Mouse (Mus musculus): ENCODE results near the gene Cenpm. TPM values are rescaled to one million over a fixed set of nuclear protein-coding genes. Genes with fewer than 3 reads are reported as not detected.
A peak's percentile ranks its signal among the peaks of the same experiment; 100 is the strongest.
"Not testable (repeated sequence)": the region's sequence is repeated elsewhere in the genome, so short reads cannot be mapped to it uniquely, and the experiment has no call there.

Cenpm gene
- polyA plus RNA-seq, 1 experiment from 2014 or later, result 73.0 TPM

- ATAC-seq (ENCODE audit: insufficient number of reproducible peaks, insufficient read depth, low FRiP score, low read depth), result not testable (repeated sequence)
Measured at GRCm38 (mm10) chr15:82244805-82245161, 235 bp upstream of the Cenpm start.

GRCm38 (mm10) chr15:82243742-82244114 lies 820 bp downstream of the Cenpm start:
- H3K9me3 ChIP-seq (ENCODE audit: control insufficient read depth, low read length), result no peaks in the 10 kb centered on the region
- no peaks in the 10 kb centered on the region for H3K27me3 ChIP-seq (ENCODE audit: control insufficient read depth, insufficient read depth, low read length)
- peak overlapping the region; percentile 71 to 79 for H3K4me3 ChIP-seq (ENCODE audit: control insufficient read depth in 1 of 2, insufficient read depth in 1 of 2, low read depth in 1 of 2, low read length in 2 of 2)
- H3K9ac ChIP-seq (ENCODE audit: low read length), result peak overlapping the region; percentile 78
- peaks cover 4% of the 10 kb centered on the region in 2 experiments; a peak in 2 of 4 replicates for H3K4me1 ChIP-seq (ENCODE audit: control insufficient read depth in 2 of 2, insufficient read depth in 2 of 2, low read length in 2 of 2)
- WGBS, result 1% methylated on average over 12 of the region's 12 CpGs
- H3K27ac ChIP-seq (replicated peaks in 1 of 2; ENCODE audit: control insufficient read depth in 1 of 2, insufficient read depth in 1 of 2, low read depth in 2 of 2, low read length in 2 of 2), result peak overlapping the region in 1 of 2 experiments; percentile 43; a peak in 2 of 4 replicates
- peaks cover 14% of the 10 kb centered on the region; the same call in 1 of the 2 replicates for H3K36me3 ChIP-seq (ENCODE audit: control insufficient read depth, insufficient read depth, low read length)
- no peak for ATAC-seq (ENCODE audit: insufficient number of reproducible peaks, insufficient read depth, low FRiP score, low read depth)
- peak overlapping the region; percentile 96 for H3K4me2 ChIP-seq (ENCODE audit: low read length)

More at GRCm38 (mm10) chr15:82244805-82245161, 235 bp upstream of the Cenpm start:
- not testable (repeated sequence) for H3K9me3 ChIP-seq (ENCODE audit: control insufficient read depth, low read length); H3K36me3 ChIP-seq (ENCODE audit: control insufficient read depth, insufficient read depth, low read length); H3K27me3 ChIP-seq (ENCODE audit: control insufficient read depth, insufficient read depth, low read length); H3K4me1 ChIP-seq (ENCODE audit: control insufficient read depth in 2 of 2, insufficient read depth in 2 of 2, low read length in 2 of 2)
- peak overlapping the region in 1 of 2 experiments; percentile 64; a peak in 1 of 4 replicates for H3K27ac ChIP-seq (replicated peaks in 1 of 2; ENCODE audit: control insufficient read depth in 1 of 2, insufficient read depth in 1 of 2, low read depth in 2 of 2, low read length in 2 of 2)
- 19% methylated on average over 9 of the region's 9 CpGs for WGBS
- H3K9ac ChIP-seq (ENCODE audit: low read length), result peak overlapping the region; percentile 78
- peak overlapping the region; percentile 71 to 79 for H3K4me3 ChIP-seq (ENCODE audit: control insufficient read depth in 1 of 2, insufficient read depth in 1 of 2, low read depth in 1 of 2, low read length in 2 of 2)
- peak overlapping the region; percentile 96 for H3K4me2 ChIP-seq (ENCODE audit: low read length)

DNA sequence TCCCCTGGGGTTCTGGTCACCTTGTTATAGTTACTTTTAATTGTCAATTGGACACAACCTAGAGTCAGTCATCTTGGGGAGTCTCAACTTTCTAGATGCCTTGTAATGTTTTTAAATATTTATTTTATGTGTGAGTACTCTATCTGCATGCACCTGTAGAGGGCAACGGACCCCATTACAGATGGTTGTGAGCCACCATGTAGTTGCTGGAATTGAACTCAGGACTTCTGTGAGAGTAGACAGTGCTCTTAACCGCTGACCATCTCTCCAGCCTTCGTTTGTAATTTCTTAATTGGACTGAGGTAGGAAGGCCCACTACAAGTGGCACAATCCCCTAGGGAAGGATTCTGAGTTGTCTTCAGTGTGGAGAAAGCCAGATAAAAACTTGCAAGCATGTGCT lies 1.2 kb downstream of the Cenpm start:
- H3K4me3 ChIP-seq (ENCODE audit: control insufficient read depth in 1 of 2, insufficient read depth in 1 of 2, low read depth in 1 of 2, low read length in 2 of 2), result peak overlapping the region; percentile 71 to 79
- H3K27me3 ChIP-seq (ENCODE audit: control insufficient read depth, insufficient read depth, low read length), result no peaks in the 10 kb centered on the region
- no peak overlapping the region for H3K27ac ChIP-seq (replicated peaks in 1 of 2; ENCODE audit: control insufficient read depth in 1 of 2, insufficient read depth in 1 of 2, low read depth in 2 of 2, low read length in 2 of 2)
- peak overlapping the region; percentile 96 for H3K4me2 ChIP-seq (ENCODE audit: low read length)
- no peaks in the 10 kb centered on the region for H3K9me3 ChIP-seq (ENCODE audit: control insufficient read depth, low read length)
- WGBS, result 70% methylated on average over 3 of the region's 3 CpGs
- ATAC-seq (ENCODE audit: insufficient number of reproducible peaks, insufficient read depth, low FRiP score, low read depth), result no peak
- H3K4me1 ChIP-seq (ENCODE audit: control insufficient read depth in 2 of 2, insufficient read depth in 2 of 2, low read length in 2 of 2), result peaks cover 4% of the 10 kb centered on the region in 2 experiments; a peak in 2 of 4 replicates
- H3K9ac ChIP-seq (ENCODE audit: low read length), result peak overlapping the region; percentile 78
- H3K36me3 ChIP-seq (ENCODE audit: control insufficient read depth, insufficient read depth, low read length), result peaks cover 19% of the 10 kb centered on the region

- peaks cover 33% of the 10 kb centered on the region for H3K36me3 ChIP-seq (ENCODE audit: control insufficient read depth, insufficient read depth, low read length)
- peak; percentile 44; the same call in 1 of the 2 replicates for ATAC-seq (ENCODE audit: insufficient number of reproducible peaks, insufficient read depth, low FRiP score, low read depth)
- 15% methylated on average over 5 of the region's 5 CpGs for WGBS
Measured at GRCm38 (mm10) chr15:82236565-82236964, 8.0 kb downstream of the Cenpm start.

DNA sequence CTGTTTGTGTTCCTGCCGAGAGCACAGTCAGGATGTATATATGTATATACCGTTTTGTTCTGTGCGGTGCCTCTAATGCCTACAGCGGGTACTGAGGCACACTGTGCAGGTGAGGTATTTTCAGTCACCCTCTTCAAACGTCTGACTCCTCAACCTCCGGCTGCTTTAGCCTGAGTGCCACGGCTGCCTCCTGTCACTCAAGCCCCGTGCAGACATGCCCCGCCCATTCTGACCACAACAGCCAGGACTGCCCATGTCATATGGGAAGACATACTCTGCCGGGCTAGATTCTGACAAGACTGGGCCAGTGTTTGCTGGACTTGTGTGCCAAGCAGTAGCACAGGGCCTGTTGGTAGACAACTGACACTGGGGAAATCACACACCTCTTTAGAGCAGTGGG lies 8.9 kb downstream of the Cenpm start:
- no peaks in the 10 kb centered on the region for H3K27me3 ChIP-seq (ENCODE audit: control insufficient read depth, insufficient read depth, low read length)
- H3K9me3 ChIP-seq (ENCODE audit: control insufficient read depth, low read length), result no peaks in the 10 kb centered on the region
- no peak for ATAC-seq (ENCODE audit: insufficient number of reproducible peaks, insufficient read depth, low FRiP score, low read depth)
- H3K27ac ChIP-seq (replicated peaks in 1 of 2; ENCODE audit: control insufficient read depth in 1 of 2, insufficient read depth in 1 of 2, low read depth in 2 of 2, low read length in 2 of 2), result no peak overlapping the region
- no peak overlapping the region for H3K4me3 ChIP-seq (ENCODE audit: control insufficient read depth in 1 of 2, insufficient read depth in 1 of 2, low read depth in 1 of 2, low read length in 2 of 2)
- no peak overlapping the region for H3K4me2 ChIP-seq (ENCODE audit: low read length)
- H3K4me1 ChIP-seq (ENCODE audit: control insufficient read depth in 2 of 2, insufficient read depth in 2 of 2, low read length in 2 of 2), result 0 out of 4 replicates have a peak, but pooled peaks cover 0 to 3% of the 10 kb centered on the region in 2 experiments
- 56% methylated on average over 10 of the region's 10 CpGs for WGBS
- H3K9ac ChIP-seq (ENCODE audit: low read length), result no peak overlapping the region
- H3K36me3 ChIP-seq (ENCODE audit: control insufficient read depth, insufficient read depth, low read length), result peaks cover 28% of the 10 kb centered on the region

More at GRCm38 (mm10) chr15:82236565-82236964, 8.0 kb downstream of the Cenpm start:
- Histone ChIP-seq H3K9ac (ENCODE audit: low read length) (no peak overlapping the region), H3K27ac (replicated peaks in 1 of 2; ENCODE audit: control insufficient read depth in 1 of 2, insufficient read depth in 1 of 2, low read depth in 2 of 2, low read length in 2 of 2) (no peak overlapping the region), H3K4me1 (ENCODE audit: control insufficient read depth in 2 of 2, insufficient read depth in 2 of 2, low read length in 2 of 2) (0 out of 4 replicates have a peak, but pooled peaks cover 0 to 3% of the 10 kb centered on the region in 2 experiments), H3K4me2 (ENCODE audit: low read length) (no peak overlapping the region), H3K4me3 (ENCODE audit: control insufficient read depth in 1 of 2, insufficient read depth in 1 of 2, low read depth in 1 of 2, low read length in 2 of 2) (no peak overlapping the region), H3K27me3 (ENCODE audit: control insufficient read depth, insufficient read depth, low read length) (no peaks in the 10 kb centered on the region), H3K9me3 (ENCODE audit: control insufficient read depth, low read length) (no peaks in the 10 kb centered on the region)

GRCm38 (mm10) chr15:82232651-82233050 lies 11.9 kb downstream of the Cenpm start:
- Histone ChIP-seq H3K4me1 (ENCODE audit: control insufficient read depth in 2 of 2, insufficient read depth in 2 of 2, low read length in 2 of 2) (peaks cover 3 to 9% of the 10 kb centered on the region in 2 experiments; a peak in 2 of 4 replicates), H3K4me3 (ENCODE audit: control insufficient read depth in 1 of 2, insufficient read depth in 1 of 2, low read depth in 1 of 2, low read length in 2 of 2) (no peak overlapping the region), H3K9ac (ENCODE audit: low read length) (no peak overlapping the region), H3K9me3 (ENCODE audit: control insufficient read depth, low read length) (no peaks in the 10 kb centered on the region), H3K27ac (replicated peaks in 1 of 2; ENCODE audit: control insufficient read depth in 1 of 2, insufficient read depth in 1 of 2, low read depth in 2 of 2, low read length in 2 of 2) (no peak overlapping the region), H3K27me3 (ENCODE audit: control insufficient read depth, insufficient read depth, low read length) (no peaks in the 10 kb centered on the region), H3K4me2 (ENCODE audit: low read length) (no peak overlapping the region), H3K36me3 (ENCODE audit: control insufficient read depth, insufficient read depth, low read length) (peaks cover 8% of the 10 kb centered on the region)
- 79% methylated on average over 4 of the region's 4 CpGs for WGBS
- ATAC-seq (ENCODE audit: insufficient number of reproducible peaks, insufficient read depth, low FRiP score, low read depth), result no peak

GRCm38 (mm10) chr15:82231591-82232378 lies 12.8 kb downstream of the Cenpm start:
- Histone ChIP-seq H3K4me3 (ENCODE audit: control insufficient read depth in 1 of 2, insufficient read depth in 1 of 2, low read depth in 1 of 2, low read length in 2 of 2) (no peak overlapping the region), H3K9ac (ENCODE audit: low read length) (no peak overlapping the region), H3K4me2 (ENCODE audit: low read length) (no peak overlapping the region), H3K9me3 (ENCODE audit: control insufficient read depth, low read length) (no peaks in the 10 kb centered on the region), H3K27me3 (ENCODE audit: control insufficient read depth, insufficient read depth, low read length) (no peaks in the 10 kb centered on the region), H3K36me3 (ENCODE audit: control insufficient read depth, insufficient read depth, low read length) (peaks cover 7% of the 10 kb centered on the region), H3K27ac (replicated peaks in 1 of 2; ENCODE audit: control insufficient read depth in 1 of 2, insufficient read depth in 1 of 2, low read depth in 2 of 2, low read length in 2 of 2) (no peak overlapping the region), H3K4me1 (ENCODE audit: control insufficient read depth in 2 of 2, insufficient read depth in 2 of 2, low read length in 2 of 2) (peaks cover 3 to 9% of the 10 kb centered on the region in 2 experiments; a peak in 2 of 4 replicates)
- ATAC-seq (ENCODE audit: insufficient number of reproducible peaks, insufficient read depth, low FRiP score, low read depth), result no peak
- 65% methylated on average over 11 of the region's 11 CpGs for WGBS
